ENCODE assay signal across 8 mouse cellular contexts in genomic region chr9:36796781-36797555, GRCm38 (mm10). TPM values are rescaled to one million over a fixed set of nuclear protein-coding genes. Genes with fewer than 3 reads are reported as not detected.
DNase-seq lines count a peak whose midpoint lies in the region; ATAC-seq lines count a peak whose summit lies in the region.

TSS of gene Ei24 (minus strand) at chr9:36797393.

- peak; percentile 79 for ATAC-seq in inflammation-experienced regulatory T-cells, adult 6 months

- peaks cover 12% of the 10 kb centered on the region for H3K36me3 ChIP-seq in megakaryocyte, embryonic 14.5 days (replicated peaks; ENCODE audit: low read length)

- H3K4me3 ChIP-seq in megakaryocyte, embryonic 14.5 days (replicated peaks) = peak within 1 kb of the TSS; percentile 97

- peaks cover 19% of the 10 kb centered on the region; the same call in 1 of the 2 replicates for H3K4me1 ChIP-seq in megakaryocyte, embryonic 14.5 days

- no peaks in the 10 kb centered on the region for H3K9me3 ChIP-seq in megakaryocyte, embryonic 14.5 days

- H3K27me3 ChIP-seq in megakaryocyte, embryonic 14.5 days (replicated peaks) = peaks cover 2% of the 10 kb centered on the region

- peak; percentile 96 to 97 for DNase-seq in adrenal gland, adult 18-20 months (ENCODE audit: low spot score in 2 of 2)
- peak; percentile 90 for DNase-seq in embryo, embryonic 10.5 days (ENCODE audit: low spot score)
- DNase-seq in gastrocnemius, postnatal 14 days = peak; percentile 93
- peak; percentile 61 to 92 for DNase-seq in left cerebral cortex, adult 9 months (ENCODE audit: low spot score in 2 of 2)
- DNase-seq in right cerebral cortex, adult 2 months (ENCODE audit: low spot score in 2 of 2) = peak; percentile 84 to 88
- peak; percentile 79 for DNase-seq in urinary bladder, postnatal 10 days (ENCODE audit: low spot score)

- intact Hi-C loops in gastrocnemius, postnatal 14 days (cut with DNase I; ENCODE audit: low total_unique reads) = loop anchor here (10.0 kb wide), 1 partner anchor 88 kb away; no protein-coding TSS in a partner anchor

RNA-seq across cellular contexts. Expression of gene Ei24, which starts in this region (rescaled TPM):
- total RNA-seq in adrenal gland, adult 18-20 months (2021) = 100 to 1,000 TPM; 118 to 130 TPM
- total RNA-seq in gastrocnemius, postnatal 14 days (2021) = 10 to 100 TPM; 51.7 to 56.9 TPM
- polyA plus RNA-seq in inflammation-experienced regulatory T-cells, adult 6 months (2017; shearing (Covaris generic)) = 10 to 100 TPM; 13.2 to 20.3 (median 16.4) TPM
- 17.8 and 23.7 TPM in 2 replicates for polyA plus RNA-seq in megakaryocyte, embryonic 14.5 days (2012; ENCODE audit: insufficient read depth, low replicate concordance)

Comparison
In these comparisons a context has a peak if more than half of its experiments do, and no peak if none do; other contexts are left out.
1. Peak in every context shown above with its lines: DNase-seq, ATAC-seq and H3K4me3 ChIP-seq.